23 mouse cellular contexts compared by ENCODE assay signal in the genomic region with DNA sequence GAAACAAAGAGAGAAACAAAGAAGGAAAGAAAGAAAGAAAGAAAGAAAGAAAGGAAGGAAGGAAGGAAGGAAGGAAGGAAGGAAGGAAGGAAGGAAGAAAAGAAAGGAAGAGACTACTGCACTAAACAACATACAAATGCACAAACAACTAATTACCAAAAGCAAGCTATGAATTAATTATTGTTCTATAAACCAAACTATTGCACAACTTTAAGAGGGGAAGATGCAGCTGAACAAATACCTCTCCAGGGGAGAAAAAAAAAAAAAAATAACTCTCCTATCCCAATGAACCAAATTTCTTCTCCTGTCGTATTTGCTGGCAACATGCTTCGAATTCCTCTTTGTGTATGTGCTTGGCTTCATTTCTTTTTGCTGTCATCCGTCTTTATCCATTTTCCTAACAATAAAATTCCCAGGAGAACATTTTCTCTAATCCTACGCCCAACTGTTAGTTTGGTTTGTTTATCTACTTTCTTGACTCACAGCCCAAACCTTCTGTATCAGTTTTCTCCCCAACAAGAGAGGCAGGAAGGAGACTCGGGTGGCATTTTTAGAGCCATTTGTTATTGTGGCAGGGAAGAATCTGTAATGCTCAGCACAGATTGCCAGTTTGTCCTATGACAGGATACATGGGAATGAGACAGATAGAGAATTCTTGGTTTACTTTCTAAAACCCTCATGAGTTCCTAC.
DNase-seq lines count a peak whose midpoint lies in the region; ATAC-seq lines count a peak whose summit lies in the region.
"Had no signal": no experiment of that assay in that cellular context is flagged by ENCODE, and none has a peak within 500 bp of the region (broad histone marks: within the 10 kb centered on the region; RNA-seq: fewer than 3 reads in every experiment).

No protein-coding gene starts in this region.

- no peak overlapping the region for H3K9ac ChIP-seq in lung, embryonic 16.5 days (ENCODE audit: low read length)
- H3K9ac ChIP-seq: forebrain, embryonic 13.5 days; heart, embryonic 15.5 days; limb, embryonic 15.5 days; liver, postnatal 0 days; neural tube, embryonic 12.5 days had no signal

- WGBS in lung, embryonic 16.5 days: 22% methylated on average over 5 of the region's 5 CpGs

- DNase-seq in frontal cortex, adult 2 months (ENCODE audit: extremely low spot score in 1 of 2, low spot score in 1 of 2): peak; percentile 2 to 4
- no peak for DNase-seq in frontal cortex, postnatal 25 days (ENCODE audit: low spot score in 2 of 2)
- no peak for DNase-seq in lung, postnatal 36 days
- DNase-seq in brain, embryonic 18.5 days (ENCODE audit: low read depth, low spot score): peak; percentile 66
- DNase-seq in telencephalon, adult 2 months (ENCODE audit: low read depth, low spot score): peak; percentile 45
- no peak for DNase-seq in kidney, postnatal 36 days
- no peak for DNase-seq in heart, adult 18-20 months
- DNase-seq: adrenal gland, postnatal 14 days; cerebellum, adult 2 months; cerebellum, postnatal 36 days; heart, adult 2 months; liver, postnatal 0 days; thymus, postnatal 25 days had no signal

- no peak overlapping the region for H3K27ac ChIP-seq in lung, embryonic 16.5 days (ENCODE audit: low read length)
- H3K27ac ChIP-seq: forebrain, embryonic 13.5 days; heart, adult 2 months; heart, embryonic 15.5 days; hindbrain, postnatal 0 days; limb, embryonic 15.5 days; midbrain, embryonic 10.5 days; neural tube, embryonic 12.5 days; stomach, postnatal 0 days had no signal

- H3K27me3 ChIP-seq in lung, embryonic 16.5 days (ENCODE audit: control insufficient read depth, insufficient read depth, low read depth, low read length): no peaks in the 10 kb centered on the region
- H3K27me3 ChIP-seq: forebrain, embryonic 13.5 days; heart, embryonic 15.5 days; limb, embryonic 15.5 days; neural tube, embryonic 12.5 days had no signal

- H3K36me3 ChIP-seq in lung, embryonic 16.5 days (ENCODE audit: control insufficient read depth, insufficient read depth, low read length): no peaks in the 10 kb centered on the region
- H3K36me3 ChIP-seq: heart, embryonic 15.5 days; limb, embryonic 15.5 days; midbrain, embryonic 10.5 days; neural tube, embryonic 12.5 days had no signal

- H3K4me2 ChIP-seq in lung, embryonic 16.5 days (ENCODE audit: low read depth, low read length): peak overlapping the region; percentile 7; the same call in 1 of the 2 replicates
- H3K4me2 ChIP-seq: forebrain, embryonic 13.5 days; heart, embryonic 15.5 days; limb, embryonic 15.5 days; neural tube, embryonic 12.5 days had no signal

- no peak overlapping the region for H3K4me3 ChIP-seq in lung, embryonic 16.5 days (ENCODE audit: low read length)
- H3K4me3 ChIP-seq: forebrain, embryonic 13.5 days; heart, adult 2 months; heart, embryonic 15.5 days; limb, embryonic 15.5 days; midbrain, embryonic 10.5 days; neural tube, embryonic 12.5 days had no signal

- peaks cover 3% of the 10 kb centered on the region; the same call in 1 of the 2 replicates for H3K4me1 ChIP-seq in lung, embryonic 16.5 days (replicated peaks; ENCODE audit: control insufficient read depth, insufficient read depth, low read length)
- H3K4me1 ChIP-seq: forebrain, embryonic 13.5 days; heart, embryonic 15.5 days; limb, embryonic 15.5 days; midbrain, embryonic 10.5 days; neural tube, embryonic 12.5 days had no signal

- no peak for ATAC-seq in lung, embryonic 16.5 days (ENCODE audit: low read depth)
- ATAC-seq: activated CD4-positive, CD25-positive, alpha-beta regulatory T cell, adult 4 months; forebrain, embryonic 13.5 days; hindbrain, postnatal 0 days; intestine, postnatal 0 days; liver, postnatal 0 days had no signal

- no peaks in the 10 kb centered on the region for H3K9me3 ChIP-seq in lung, embryonic 16.5 days (ENCODE audit: control insufficient read depth, low read length)
- H3K9me3 ChIP-seq: forebrain, embryonic 13.5 days; heart, embryonic 15.5 days; limb, embryonic 15.5 days; midbrain, embryonic 10.5 days; neural tube, embryonic 12.5 days had no signal

Comparison
In these comparisons a context has a peak if more than half of its experiments do, and no peak if none do; other contexts are left out.
1. DNase-seq: peak in frontal cortex, adult 2 months (2 of 2), brain, embryonic 18.5 days (single experiment) and telencephalon, adult 2 months (single experiment); none in frontal cortex, postnatal 25 days (0 of 2), lung, postnatal 36 days (single experiment), kidney, postnatal 36 days (0 of 2) and heart, adult 18-20 months (0 of 2).